Mouse (Mus musculus) olfactory bulb, adult 2 months (tissue): Measurements from ENCODE around the gene Bcar3.

Experiments used
- CTCF ChIP-seq: fragments of 200-500 bp; IDR thresholded peaks from 2 replicates; pipeline ENCODE4 v1.5.1; 2012; ENCODE audit warnings: low read depth, mild to moderate bottlenecking, low read length, moderate library complexity; ENCODE audit not compliant: insufficient read depth
- POLR2A ChIP-seq: fragments of 200-500 bp; IDR thresholded peaks from 2 replicates; pipeline ENCODE4 v1.6.1; 2012; ENCODE audit warnings: mild to moderate bottlenecking, low read depth, low read length, moderate library complexity; ENCODE audit not compliant: insufficient read depth

DNA sequence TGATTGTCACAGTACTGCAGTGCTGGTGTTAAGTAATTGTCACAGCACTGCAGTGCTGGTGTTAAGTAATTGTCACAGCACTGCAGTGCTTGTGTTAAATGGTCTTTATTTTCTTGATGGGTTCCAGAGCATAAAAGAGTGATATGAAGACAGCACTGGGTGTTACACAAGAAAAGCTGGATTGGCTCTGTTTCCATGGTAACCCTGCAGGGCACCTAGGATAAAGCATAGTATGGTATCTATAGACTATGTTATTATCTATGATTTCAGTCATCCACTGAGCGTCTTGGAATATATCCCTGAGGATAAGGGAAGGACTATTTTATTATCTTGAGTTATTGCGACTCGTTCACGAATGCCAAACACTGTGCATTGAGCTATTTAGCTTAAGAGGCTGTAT is 162.9 kb downstream of the Bcar3 start:
- no peak for TF ChIP-seq POLR2A
- TF ChIP-seq CTCF: no peak
